In genomic region chr11:85800380-85800779, GRCm38 (mm10) we compare ENCODE assay signal across 17 mouse cellular contexts. TPM values are rescaled to one million over a fixed set of nuclear protein-coding genes. Genes with fewer than 3 reads are reported as not detected.
A peak's percentile ranks its signal among the peaks of the same experiment; 100 is the strongest.
DNase-seq lines count a peak whose midpoint lies in the region; ATAC-seq and TF ChIP-seq lines count a peak whose summit lies in the region.
"Had no signal": no experiment of that assay in that cellular context is flagged by ENCODE, and none has a peak within 500 bp of the region (broad histone marks: within the 10 kb centered on the region; RNA-seq: fewer than 3 reads in every experiment).

No protein-coding gene starts in this region.

- no peak overlapping the region for H3K9ac ChIP-seq in intestine, postnatal 0 days (ENCODE audit: low read depth, low read length)
- no peak overlapping the region for H3K9ac ChIP-seq in intestine, embryonic 16.5 days (ENCODE audit: low read depth, low read length)
- H3K9ac ChIP-seq in liver, embryonic 16.5 days (ENCODE audit: low read depth, low read length) = peak overlapping the region; percentile 55

- ATAC-seq in intestine, postnatal 0 days = no peak
- ATAC-seq in intestine, embryonic 16.5 days = no peak
- no peak for ATAC-seq in liver, embryonic 16.5 days (ENCODE audit: low read depth)
- ATAC-seq in cerebellum, adult (ENCODE audit: insufficient number of reproducible peaks, low FRiP score, low TSS enrichment) = no peak
- ATAC-seq: forebrain, embryonic 16.5 days; hindbrain, embryonic 16.5 days had no signal

- WGBS in heart, embryonic 10.5 days = 25% methylated on average over 11 of the region's 11 CpGs
- WGBS in intestine, postnatal 0 days = 55% methylated on average over 11 of the region's 11 CpGs
- WGBS in intestine, embryonic 16.5 days = 58% methylated on average over 11 of the region's 11 CpGs
- 69% methylated on average over 11 of the region's 11 CpGs for WGBS in liver, embryonic 16.5 days (ENCODE audit: insufficient replicate concordance)

- peaks cover 76% of the 10 kb centered on the region for H3K4me1 ChIP-seq in heart, embryonic 10.5 days
- H3K4me1 ChIP-seq in intestine, postnatal 0 days (replicated peaks; ENCODE audit: control insufficient read depth, insufficient read depth, low read length) = no peaks in the 10 kb centered on the region
- peaks cover 4% of the 10 kb centered on the region; the same call in 1 of the 2 replicates for H3K4me1 ChIP-seq in intestine, embryonic 16.5 days (ENCODE audit: control insufficient read depth, insufficient read depth, low read length)
- H3K4me1 ChIP-seq in liver, embryonic 16.5 days (ENCODE audit: control insufficient read depth, low read depth, low read length) = peaks cover 67% of the 10 kb centered on the region

- TF ChIP-seq CTCF in intestine, postnatal 0 days (IDR thresholded peaks at IDR 0.05; ENCODE audit: low read depth) = no peak

- no peak overlapping the region for H3K27ac ChIP-seq in heart, embryonic 10.5 days
- no peak overlapping the region for H3K27ac ChIP-seq in intestine, postnatal 0 days (ENCODE audit: low read depth, low read length)
- no peak overlapping the region for H3K27ac ChIP-seq in intestine, embryonic 16.5 days (ENCODE audit: low read length)
- H3K27ac ChIP-seq in liver, embryonic 16.5 days (ENCODE audit: low read length) = peak overlapping the region; percentile 92

- H3K4me2 ChIP-seq in intestine, postnatal 0 days (replicated peaks; ENCODE audit: low read depth) = 0 out of 2 replicates have a peak overlapping the region, but pooled peaks have one; percentile 40
- no peak overlapping the region for H3K4me2 ChIP-seq in intestine, embryonic 16.5 days (ENCODE audit: low read depth, low read length)
- peak overlapping the region; percentile 63 for H3K4me2 ChIP-seq in liver, embryonic 16.5 days (ENCODE audit: low read depth, low read length)

- H3K27me3 ChIP-seq in heart, embryonic 10.5 days (ENCODE audit: insufficient read depth, poor library complexity, severe bottlenecking) = peaks cover 81% of the 10 kb centered on the region
- H3K27me3 ChIP-seq in intestine, postnatal 0 days (replicated peaks; ENCODE audit: control insufficient read depth, insufficient read depth, low read length) = no peaks in the 10 kb centered on the region
- no peaks in the 10 kb centered on the region; the same call in 1 of the 2 replicates for H3K27me3 ChIP-seq in intestine, embryonic 16.5 days (replicated peaks; ENCODE audit: control insufficient read depth, insufficient read depth, low read length)
- peaks cover 18% of the 10 kb centered on the region for H3K27me3 ChIP-seq in liver, embryonic 16.5 days (ENCODE audit: control insufficient read depth, insufficient read depth, low read depth, low read length)
- H3K27me3 ChIP-seq: CH12.LX had no signal

- H3K9me3 ChIP-seq in heart, embryonic 10.5 days = no peaks in the 10 kb centered on the region
- H3K9me3 ChIP-seq in intestine, postnatal 0 days (ENCODE audit: control insufficient read depth) = no peaks in the 10 kb centered on the region
- H3K9me3 ChIP-seq in intestine, embryonic 16.5 days (ENCODE audit: control insufficient read depth, low read length) = no peaks in the 10 kb centered on the region
- H3K9me3 ChIP-seq in liver, embryonic 16.5 days (replicated peaks; ENCODE audit: control insufficient read depth, low read length) = no peaks in the 10 kb centered on the region

- no peak for DNase-seq in heart, embryonic 10.5 days (ENCODE audit: low spot score)
- no peak for DNase-seq in heart, adult 9 months (ENCODE audit: low spot score in 2 of 2)
- peak; percentile 46 for DNase-seq in urinary bladder, postnatal 14 days (ENCODE audit: low spot score)
- no peak for DNase-seq in urinary bladder, adult 2 months (ENCODE audit: low spot score)
- DNase-seq: adrenal gland, adult 8-10 months; cerebellum, adult 11 months; cerebellum, postnatal 25 days had no signal

- H3K4me3 ChIP-seq in heart, embryonic 10.5 days = peak overlapping the region; percentile 20; the same call in 1 of the 2 replicates
- no peak overlapping the region for H3K4me3 ChIP-seq in intestine, postnatal 0 days (ENCODE audit: low read depth, low read length)
- no peak overlapping the region for H3K4me3 ChIP-seq in intestine, embryonic 16.5 days (ENCODE audit: low read length)
- peak overlapping the region; percentile 42 for H3K4me3 ChIP-seq in liver, embryonic 16.5 days (ENCODE audit: low read depth, low read length)

- no peaks in the 10 kb centered on the region for H3K36me3 ChIP-seq in heart, embryonic 10.5 days
- H3K36me3 ChIP-seq in intestine, postnatal 0 days (ENCODE audit: control insufficient read depth, insufficient read depth) = no peaks in the 10 kb centered on the region
- H3K36me3 ChIP-seq in intestine, embryonic 16.5 days (ENCODE audit: control insufficient read depth, insufficient read depth, low read length) = no peaks in the 10 kb centered on the region
- no peaks in the 10 kb centered on the region for H3K36me3 ChIP-seq in liver, embryonic 16.5 days (ENCODE audit: control insufficient read depth, insufficient read depth)

RNA-seq across cellular contexts. Expression of gene Tbx2, which starts 32.0 kb away (rescaled TPM):
- 2.5 and 7.6 TPM in 2 replicates for polyA plus RNA-seq in heart, embryonic 10.5 days (2016; fragmentation: Nextera tagmentation; extraction: Ambion mirVana)
- 3.0 and 3.3 TPM in 2 replicates for polyA plus RNA-seq in intestine, postnatal 0 days (2015; fragmentation: Nextera tagmentation; extraction: Ambion mirVana)
- 1.7 and 2.2 TPM in 2 replicates for polyA plus RNA-seq in intestine, embryonic 16.5 days (2015; fragmentation: Nextera tagmentation; extraction: Ambion mirVana)
- 130 and 133 TPM in 2 replicates for polyA plus RNA-seq in urinary bladder, adult 2 months (2012; rRNA removed)
- polyA plus RNA-seq in liver, embryonic 16.5 days (2015; fragmentation: Nextera tagmentation; extraction: Ambion mirVana) = 0.18 and 0.26 TPM in 2 replicates

RNA-seq across cellular contexts. Expression of gene Gm11444, which starts 49.8 kb away (rescaled TPM):
- not detected in 2 replicates for polyA plus RNA-seq in heart, embryonic 10.5 days (2016; fragmentation: Nextera tagmentation; extraction: Ambion mirVana)
- not detected in 2 replicates for polyA plus RNA-seq in intestine, postnatal 0 days (2015; fragmentation: Nextera tagmentation; extraction: Ambion mirVana)
- polyA plus RNA-seq in intestine, embryonic 16.5 days (2015; fragmentation: Nextera tagmentation; extraction: Ambion mirVana) = not detected in 2 replicates
- polyA plus RNA-seq in urinary bladder, adult 2 months (2012; rRNA removed) = not detected in 2 replicates
- not detected in 2 replicates for polyA plus RNA-seq in liver, embryonic 16.5 days (2015; fragmentation: Nextera tagmentation; extraction: Ambion mirVana)
- polyA plus RNA-seq: forebrain, embryonic 16.5 days; hindbrain, embryonic 16.5 days; large intestine, adult 2 months; liver, adult 2 months; midbrain, postnatal 0 days had no signal

Comparison
In these comparisons a context has a peak if more than half of its experiments do, and no peak if none do; other contexts are left out.
1. H3K4me3 ChIP-seq: peak in heart, embryonic 10.5 days (single experiment) and liver, embryonic 16.5 days (single experiment); none in intestine, postnatal 0 days (single experiment) and intestine, embryonic 16.5 days (single experiment).
2. RNA of gene Tbx2, which starts 32.0 kb away (polyA plus RNA-seq): 130 to 133 TPM in urinary bladder, adult 2 months; 2.5 to 7.6 TPM in heart, embryonic 10.5 days, 3.0 to 3.3 TPM in intestine, postnatal 0 days, 1.7 to 2.2 TPM in intestine, embryonic 16.5 days and 0.18 to 0.26 TPM in liver, embryonic 16.5 days; every median in the first group is over 10 times any median in the second.